Mouse (Mus musculus) hindlimb bud, embryonic 11.5 days (tissue): ENCODE measurements around the gene Gm10188.

Experiments
- DNase-seq: peaks from one replicate; pipeline ENCODE4 v3.0.0-alpha.2; 2012; ENCODE audit warnings: low read depth, low spot score; ENCODE audit errors: extremely low spot score

The Gm10188 gene

DNA sequence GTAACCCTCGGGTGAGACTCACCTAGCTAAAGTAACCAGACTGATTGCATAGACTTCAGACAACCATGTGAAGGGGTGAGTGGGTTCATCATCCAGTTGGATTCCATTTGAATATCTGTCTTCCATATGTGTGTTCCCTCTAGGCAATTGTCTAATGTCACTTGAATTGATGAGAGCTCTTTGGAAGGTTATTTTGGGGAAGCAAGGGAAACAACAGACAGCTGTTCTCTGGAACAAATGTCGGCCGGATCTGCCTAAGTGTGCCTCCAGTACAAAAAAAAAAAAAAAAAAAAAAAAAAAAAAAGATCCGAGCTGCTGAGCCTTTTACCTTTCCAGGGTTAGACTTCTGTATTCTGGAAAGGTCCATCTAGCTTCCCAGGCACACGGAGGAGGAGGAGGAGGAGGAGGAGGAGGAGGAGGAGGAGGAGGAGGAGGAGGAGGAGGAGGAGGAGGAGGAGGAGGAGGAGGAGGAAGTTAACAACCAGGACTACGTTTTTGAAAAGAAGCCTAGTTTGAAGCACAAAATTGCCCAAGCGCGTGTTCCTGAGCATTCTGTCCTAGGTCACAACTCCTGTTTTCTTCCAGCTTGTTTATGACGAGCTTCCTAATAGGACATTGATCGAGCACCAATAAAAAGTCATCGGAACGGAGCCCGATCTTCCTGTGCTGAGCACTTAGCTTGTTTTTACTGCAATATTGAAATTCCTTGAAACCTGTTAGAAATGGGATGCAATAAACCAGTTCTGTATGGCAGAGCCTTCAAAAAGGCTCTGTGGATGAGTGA is 3.1 kb downstream of the Gm10188 start:
- no peak for DNase-seq

DNA sequence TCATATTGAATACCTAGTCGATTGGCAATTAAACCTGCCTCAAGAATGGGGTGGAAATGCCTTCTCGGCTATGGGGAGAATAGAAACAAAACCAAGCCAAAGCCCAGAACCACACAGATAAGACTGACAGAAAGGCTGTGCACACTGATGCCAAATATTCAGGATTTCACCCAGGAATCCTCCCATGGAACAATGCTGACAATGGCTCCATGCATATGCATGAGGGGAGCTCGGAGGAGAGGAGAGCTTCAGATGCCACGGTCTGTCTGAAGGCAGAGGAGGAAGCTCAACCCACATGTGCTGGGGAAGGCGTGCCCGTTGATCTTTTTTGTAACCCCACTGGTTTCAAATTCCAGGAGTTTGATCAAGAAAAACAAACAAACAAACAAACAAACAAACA is 7.4 kb downstream of the Gm10188 start:
- no peak for DNase-seq

DNA sequence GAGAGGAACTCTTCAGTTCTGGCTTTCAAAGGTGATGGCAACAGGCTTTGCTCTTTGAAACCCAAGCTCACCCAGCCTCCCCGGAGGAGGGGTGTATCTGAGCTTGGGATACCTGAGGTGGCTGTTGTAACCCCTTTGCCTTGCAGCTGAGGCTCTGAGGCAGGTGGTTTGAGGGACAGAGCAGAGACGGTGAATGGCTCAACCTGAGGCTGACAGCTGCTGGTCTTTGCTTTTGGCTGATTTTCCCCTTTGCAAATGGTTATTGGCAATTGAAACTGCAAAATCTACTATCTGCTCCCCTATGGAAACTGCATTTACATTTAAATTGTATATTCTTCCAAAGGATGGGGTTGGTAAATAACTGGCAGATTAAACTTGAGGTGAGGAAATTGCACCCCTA is 7.9 kb downstream of the Gm10188 start:
- no peak for DNase-seq

DNA sequence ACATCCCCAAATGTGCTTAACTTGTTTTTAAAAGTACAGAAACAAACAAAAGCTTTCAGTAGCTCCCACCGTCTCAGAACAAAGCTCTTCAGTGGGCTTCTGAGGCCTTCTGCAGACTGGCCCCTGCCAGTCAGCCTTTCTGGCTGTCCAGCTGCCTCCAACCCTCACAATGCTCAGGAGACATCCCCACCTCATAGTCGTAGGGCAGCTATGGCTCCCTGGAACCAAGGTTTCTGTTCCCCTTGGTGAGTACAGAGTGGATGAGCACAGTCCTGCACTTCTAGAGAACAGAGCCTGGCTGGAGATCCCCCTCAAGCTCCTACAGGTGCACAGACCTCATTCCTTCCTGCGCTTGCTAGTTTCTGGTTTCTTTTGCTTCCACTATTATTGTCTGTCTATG is 13.3 kb downstream of the Gm10188 start:
- DNase-seq = no peak

DNA sequence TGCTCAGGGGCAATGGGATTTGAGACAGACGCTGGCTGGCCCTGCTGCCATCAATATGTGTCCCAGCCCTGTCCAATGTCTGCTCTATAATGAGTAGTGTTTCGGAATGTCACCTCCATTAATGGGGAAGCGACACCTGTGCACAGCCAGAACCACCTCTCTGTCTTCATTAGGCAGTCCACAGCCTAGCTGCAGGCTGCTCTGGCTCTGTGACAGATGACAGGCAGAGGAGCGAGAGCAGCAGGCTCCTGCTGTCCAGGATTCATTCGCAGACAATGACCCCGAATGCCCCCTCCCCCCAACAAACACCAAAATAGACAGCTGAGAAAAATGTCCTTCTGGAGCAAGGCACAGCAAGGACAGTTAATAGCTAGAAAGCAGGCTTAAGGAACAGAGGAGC is 16.5 kb downstream of the Gm10188 start:
- no peak for DNase-seq

DNA sequence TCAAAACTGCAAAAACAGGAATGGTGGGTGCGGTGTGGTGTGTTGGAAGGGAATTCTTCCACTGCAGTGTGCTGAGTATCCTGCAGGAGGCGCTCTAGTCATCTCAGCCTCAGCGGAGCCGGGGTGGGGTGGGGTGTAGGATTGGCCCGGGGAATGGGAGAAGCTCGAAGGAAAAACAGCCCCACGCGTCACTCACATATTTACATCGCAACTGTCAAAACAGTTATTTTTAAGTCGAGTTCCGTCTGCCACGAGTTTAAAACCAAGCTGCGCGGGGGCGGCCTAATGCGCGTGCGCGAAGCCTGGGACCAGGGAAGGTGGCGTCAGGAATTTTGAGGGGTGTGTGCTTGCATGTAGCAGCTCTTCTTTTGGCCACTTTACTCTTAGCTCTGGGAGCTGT is 17.3 kb downstream of the Gm10188 start:
- no peak for DNase-seq

DNA sequence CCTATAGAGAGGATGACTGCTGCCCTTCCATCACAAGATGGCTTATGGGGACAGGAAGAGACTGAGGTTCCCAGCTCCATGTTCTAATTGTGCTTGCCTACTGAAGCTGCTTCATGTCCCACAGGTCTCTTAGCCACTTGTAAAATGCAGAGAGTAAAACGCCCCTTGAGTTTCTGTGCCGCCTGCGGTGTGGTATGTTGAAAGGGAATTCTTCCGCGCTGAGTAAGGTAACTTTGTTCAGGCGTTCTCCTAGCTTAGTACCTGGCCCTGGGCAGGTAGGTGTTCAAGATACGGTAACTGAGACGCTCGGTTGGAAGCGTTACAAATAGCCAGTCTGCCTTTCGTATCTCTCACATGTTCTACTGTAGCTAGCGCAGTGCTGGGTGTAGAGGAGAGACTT is 17.9 kb downstream of the Gm10188 start:
- DNase-seq = no peak

DNA sequence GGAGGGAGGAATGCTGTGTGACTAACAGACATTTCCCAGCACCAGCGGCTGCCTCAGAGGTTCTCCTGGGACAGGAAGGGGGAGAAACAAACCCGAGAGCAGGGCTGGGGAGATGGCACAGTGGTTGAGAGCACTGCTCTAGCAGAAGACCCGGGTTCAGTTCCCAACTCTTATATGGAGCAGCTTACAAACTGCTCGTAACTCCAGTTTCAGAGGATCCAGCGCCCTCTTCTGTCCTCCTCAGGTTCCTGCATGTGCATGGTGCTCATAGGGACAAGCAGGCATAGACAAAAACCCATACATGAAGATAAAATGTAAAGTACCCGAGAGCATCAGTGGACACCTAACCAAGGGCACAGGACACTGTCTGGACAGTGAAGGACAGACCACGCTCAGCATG is 18.6 kb downstream of the Gm10188 start:
- no peak for DNase-seq

DNA sequence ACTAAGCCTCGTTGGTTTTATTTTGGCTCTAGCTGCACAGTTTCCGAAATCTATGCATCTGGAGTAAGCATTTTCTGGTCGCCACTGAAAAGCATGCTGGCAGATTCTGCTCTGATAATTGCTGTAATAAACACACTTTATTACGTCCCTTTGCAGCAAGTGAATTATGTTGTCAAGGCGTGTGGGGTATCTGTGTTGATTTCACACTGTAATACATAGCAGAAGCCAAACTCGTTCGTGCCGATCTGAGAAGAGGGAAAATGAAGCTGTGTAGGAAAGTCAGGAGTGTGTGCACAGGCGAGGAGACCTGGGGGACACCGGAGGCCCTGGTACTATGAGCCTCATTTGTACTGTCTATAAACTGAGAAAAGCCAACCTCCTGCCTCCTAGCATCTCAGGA is 20.2 kb downstream of the Gm10188 start:
- no peak for DNase-seq

DNA sequence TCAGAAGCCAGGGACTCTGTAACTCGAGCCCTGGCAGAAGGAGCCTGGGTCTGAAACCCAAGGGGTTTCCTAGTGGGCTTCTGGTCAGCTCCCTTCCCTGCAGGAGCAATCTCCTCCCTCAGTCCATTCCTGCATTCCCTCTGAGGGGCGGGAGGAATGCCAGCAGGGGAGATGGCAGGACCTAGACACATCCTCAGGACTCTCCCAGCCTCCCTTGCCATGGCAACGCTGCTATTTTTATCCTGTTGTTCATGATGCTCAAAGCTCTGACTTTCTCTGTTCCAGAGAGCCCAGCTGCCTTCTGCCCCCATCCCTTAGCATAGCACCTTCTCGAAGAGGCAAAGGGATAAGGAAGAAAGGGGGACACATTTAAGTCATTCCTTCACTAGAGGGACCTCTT is 21.4 kb downstream of the Gm10188 start:
- no peak for DNase-seq

DNA sequence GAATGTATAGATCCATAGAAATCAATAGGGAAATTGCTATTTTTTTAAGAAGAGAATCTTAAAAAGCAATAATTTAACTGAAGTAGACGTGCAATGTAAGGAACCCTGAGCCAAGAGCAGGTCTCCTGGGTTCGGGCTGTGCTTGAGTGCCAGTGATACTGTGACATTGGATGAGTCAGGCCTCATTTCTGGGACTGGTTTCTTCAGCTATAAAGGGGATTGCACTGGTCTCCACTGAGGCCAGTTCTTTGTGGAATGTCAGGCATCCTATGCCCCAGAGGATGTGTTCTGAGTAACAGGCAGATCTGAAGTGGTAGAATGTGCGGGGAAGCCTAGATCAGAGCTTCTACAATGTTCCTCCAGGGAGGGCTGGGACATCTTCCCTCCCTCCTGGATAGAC is 22.7 kb downstream of the Gm10188 start:
- no peak for DNase-seq

DNA sequence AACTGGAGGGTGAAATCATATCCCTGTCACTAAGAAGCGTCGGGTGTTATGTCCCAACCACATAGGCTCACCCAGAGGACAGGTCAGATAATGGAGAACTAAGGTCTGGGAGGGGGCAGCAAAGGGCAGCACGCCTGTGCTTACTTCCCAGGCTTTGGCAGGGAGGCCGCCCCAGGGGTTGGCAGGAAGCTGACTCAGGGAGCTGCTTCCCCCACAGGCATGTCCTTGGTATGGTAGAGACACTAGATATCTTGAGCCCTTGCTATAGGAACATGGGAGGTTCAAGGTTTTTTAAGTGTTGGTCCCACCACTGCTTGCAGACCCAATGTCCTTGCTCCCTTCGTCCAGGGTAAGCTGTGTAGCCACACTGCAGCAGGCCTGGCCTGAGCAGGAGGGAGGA is 23.6 kb downstream of the Gm10188 start:
- no peak for DNase-seq

DNA sequence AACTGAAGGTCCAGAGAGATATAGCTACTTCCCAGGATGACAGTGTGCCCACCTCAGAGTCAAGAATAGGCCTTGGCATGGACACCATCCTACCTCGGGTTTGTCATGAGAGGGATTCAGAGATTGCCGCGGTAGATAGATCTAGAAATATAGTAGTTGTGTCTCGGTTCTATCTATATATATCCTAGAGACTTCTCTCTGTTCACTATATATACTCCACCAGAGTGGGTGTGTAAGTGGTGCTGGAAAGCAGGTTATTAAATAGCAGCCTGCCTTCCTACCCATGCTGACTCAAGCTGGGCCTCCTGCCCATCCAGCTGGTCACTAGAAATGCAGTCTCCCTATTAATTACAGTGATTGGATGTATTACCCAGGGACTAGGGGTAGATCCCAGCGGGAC is 26.8 kb downstream of the Gm10188 start:
- DNase-seq = no peak

DNA sequence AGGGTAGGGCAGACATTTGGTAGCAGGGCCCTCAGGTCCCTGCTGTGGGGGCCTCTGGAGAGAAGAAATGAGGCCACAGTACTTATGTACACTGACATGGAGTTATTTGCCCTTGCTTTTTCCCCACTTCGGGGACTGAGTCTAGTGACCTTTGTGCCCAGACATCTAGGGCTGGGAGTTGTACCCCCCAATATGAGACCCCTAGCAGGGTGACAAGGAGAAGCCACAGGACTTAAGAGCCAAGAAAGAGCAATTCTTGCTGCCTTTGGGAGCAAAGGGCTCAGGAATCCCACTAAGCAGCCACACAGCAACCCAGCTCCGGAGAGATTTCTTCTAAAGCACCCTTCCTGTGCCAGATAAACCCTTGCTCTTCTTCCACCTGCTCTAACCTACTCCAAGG is 27.6 kb downstream of the Gm10188 start:
- no peak for DNase-seq

DNA sequence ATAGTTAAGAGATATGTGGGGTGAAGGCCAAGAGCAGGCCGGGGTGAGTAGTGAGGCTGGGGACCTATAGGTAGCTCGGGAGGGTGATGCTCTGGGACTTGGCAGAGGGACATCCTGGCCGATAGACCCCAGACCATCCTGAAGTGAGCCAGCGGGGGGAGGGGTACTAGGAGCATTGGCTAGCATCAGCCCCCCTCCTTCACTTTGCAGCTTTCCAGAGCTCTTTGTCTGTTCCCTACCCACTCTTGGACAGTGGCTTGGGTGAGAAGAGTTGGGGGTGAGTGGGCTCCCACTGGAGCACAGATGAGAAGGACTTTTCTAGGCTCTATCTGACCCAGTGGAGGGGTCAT is 28.1 kb downstream of the Gm10188 start:
- no peak for DNase-seq

DNA sequence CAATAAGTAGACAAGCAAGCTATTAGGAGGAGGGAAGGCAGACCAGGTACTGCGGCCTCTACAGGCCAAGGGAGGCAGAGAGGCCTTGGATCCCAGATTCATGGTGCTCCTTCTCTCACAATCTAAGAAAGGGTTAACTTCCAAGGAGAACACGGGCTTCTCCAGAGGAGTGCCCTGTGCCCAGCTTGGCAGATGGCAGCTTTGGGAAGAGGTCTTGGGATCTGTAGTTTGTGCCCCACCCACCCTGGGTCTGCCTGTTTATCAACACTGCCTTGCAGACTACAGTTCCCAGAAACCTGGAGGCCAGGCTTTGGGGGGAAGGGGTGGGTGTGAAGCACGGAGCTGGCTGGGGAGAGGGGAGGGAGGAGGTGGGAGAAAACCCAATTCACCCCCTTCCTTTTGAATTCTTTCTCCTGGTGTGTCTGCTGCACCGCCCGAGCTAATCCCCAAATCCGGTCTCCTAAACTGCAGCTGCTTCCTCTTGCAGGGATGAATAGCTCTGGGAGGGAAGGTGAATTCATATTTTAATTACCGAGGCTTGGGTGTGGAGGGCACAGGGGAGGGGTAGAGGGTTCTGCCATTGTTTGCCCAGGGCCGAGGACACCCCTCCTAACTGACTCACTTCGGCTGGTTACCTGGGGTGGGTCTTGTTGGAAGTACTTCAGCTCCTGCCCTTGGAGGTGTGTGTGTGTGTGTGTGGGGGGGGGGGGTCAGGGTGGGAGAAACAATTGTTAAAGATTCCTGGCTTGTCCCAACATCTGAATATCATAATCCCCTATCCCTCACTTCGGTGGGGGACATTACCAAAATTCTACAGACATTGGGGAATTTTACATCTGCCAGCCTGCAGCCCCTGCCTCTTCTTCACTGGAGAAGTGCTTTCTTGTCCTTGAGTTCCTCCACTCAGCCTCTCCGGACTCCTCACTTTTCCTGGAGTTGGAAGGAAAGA is 28.7 kb downstream of the Gm10188 start:
- DNase-seq = no peak

DNA sequence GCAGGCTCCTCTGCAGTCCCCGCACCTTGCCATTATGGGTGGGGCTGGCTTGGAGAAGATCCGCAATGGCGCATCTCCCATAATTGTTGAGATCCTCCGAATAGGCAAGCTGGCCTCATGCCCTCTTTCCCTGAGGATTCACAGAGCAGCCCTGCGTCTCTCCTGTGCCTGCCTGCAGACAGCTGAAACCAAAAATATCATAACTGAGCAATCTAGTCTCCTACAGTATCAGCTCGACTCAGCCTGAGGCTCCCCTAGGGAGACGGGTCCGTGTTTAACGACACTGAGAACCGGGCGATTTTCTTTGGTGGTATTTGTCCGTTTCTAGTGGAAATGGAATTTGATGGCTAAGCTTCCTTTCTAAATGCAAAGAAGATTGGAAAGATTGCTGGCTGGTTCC is 29.6 kb downstream of the Gm10188 start:
- DNase-seq = no peak

DNA sequence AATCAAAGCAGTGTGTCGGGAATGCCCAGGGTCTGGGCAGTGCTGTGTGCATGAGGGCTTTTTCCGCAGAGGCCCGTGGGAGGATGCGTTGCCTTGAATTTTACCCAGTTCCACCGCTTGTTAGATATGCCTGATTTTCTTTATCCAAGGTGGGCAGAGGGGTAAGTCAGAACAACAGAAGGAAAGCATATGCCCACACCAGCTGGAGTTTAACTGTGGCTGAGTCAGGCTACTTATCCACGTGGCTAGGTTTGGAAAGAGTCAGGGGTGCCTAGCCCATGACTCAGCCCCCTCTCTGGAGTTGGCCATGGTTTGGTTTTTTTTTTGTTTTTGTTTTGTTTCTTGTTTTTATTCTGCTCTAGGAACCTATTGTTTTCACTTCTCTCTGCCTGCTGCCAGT is 30.3 kb downstream of the Gm10188 start:
- DNase-seq = no peak

DNA sequence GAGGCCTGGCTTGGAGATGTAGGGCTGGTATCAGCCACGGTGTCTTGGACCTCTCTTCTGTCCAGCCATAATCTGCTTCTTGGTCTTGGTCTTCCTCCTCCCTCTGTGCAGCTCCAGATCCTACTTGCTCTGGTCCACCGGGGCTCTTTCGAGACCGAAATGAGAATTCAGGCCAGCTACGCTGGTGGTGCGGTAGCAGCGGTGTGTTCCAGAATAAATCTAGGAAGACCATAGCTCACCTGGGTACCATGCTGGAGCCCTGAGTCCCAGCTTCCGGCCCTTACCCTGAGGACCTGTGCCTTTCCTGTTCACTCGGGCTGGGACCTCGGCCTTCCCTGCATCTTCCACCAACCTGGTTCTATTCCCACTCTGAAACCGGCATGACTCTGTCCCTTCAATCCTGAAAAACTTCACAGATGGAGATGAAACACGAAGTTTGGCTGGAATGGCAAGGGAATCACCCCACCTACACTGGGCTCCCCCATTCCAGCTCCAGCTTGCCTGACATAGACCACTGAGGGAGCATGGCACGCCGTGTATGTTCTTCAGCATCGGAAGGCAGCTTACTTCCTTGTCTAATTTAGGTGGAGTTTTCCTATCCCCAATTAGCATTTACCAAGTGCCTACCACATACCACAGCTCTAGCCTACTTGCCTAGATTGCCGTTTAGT is 31.0 kb downstream of the Gm10188 start:
- DNase-seq = no peak

DNA sequence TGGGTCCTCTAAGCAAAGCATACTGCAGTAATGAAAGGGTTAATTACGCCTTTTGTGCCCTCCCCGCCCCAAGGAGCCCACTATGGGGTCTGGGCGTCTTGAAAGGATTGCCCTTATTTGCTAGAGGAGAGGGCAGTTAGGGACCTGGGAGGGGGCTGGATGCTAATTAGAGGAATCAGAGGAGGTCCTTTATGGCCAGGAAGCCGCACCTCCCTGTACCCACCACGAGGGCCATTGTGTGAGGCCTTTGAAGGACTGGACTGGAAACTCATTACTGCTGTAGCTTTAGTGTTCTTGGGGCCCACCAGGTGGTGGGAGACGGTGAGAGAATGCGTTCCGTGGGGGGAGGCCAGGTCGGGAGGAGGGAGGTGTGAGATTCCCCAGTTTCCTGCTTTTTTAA is 31.9 kb downstream of the Gm10188 start:
- DNase-seq = no peak

DNA sequence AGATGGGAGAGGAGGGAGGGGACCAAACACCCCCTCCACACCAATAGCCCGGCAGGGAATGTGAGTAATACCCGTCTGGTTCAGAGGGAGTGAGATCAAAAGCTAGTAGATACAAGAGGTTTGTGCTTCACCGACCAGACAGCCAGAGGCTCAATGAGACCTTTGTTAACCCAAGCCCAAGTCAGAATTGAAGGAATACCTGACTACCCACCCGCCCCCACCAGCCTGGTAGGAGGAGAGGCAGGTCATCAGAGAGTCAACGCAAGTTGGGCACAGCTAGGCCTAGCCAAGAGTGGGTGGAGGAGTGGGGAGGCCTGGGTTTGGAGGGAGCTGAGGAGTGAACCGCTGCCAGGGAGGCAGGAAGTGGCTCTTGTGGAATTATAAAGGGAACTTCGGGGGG is 33.2 kb downstream of the Gm10188 start:
- DNase-seq = no peak

DNA sequence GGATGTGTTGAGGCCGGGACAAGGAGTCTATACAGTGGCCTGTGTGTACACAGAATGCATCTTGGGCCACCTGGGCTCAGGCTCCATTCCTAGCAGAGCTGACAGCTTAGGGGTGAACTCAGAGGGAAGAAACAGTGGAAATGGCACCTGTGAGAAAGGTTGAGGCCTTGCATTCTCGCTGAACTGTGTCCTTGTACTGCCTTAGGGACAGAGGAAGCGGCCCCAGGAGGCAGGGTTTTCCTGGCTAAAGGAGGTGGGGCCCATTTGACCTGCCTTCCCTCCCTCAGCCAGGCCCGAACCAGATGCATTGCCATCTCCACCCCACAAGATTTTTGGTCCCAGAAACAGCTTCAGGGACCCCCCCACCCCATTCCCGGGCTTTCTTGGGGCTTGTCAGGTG is 33.9 kb downstream of the Gm10188 start:
- no peak for DNase-seq
